Mouse (Mus musculus) C2C12 (cell line): Measurements from ENCODE around the gene Cdsn.

Experiments used
- CEBPB ChIP-seq: IDR thresholded peaks from one replicate; pipeline ENCODE4 v1.6.1; 2011; ENCODE audit warnings: low read depth, mild to moderate bottlenecking, control low read depth, moderate library complexity
- CTCF ChIP-seq: IDR thresholded peaks from one replicate; pipeline ENCODE4 v1.5.1; 2011; ENCODE audit not compliant: control insufficient read depth, insufficient read depth, insufficient read length
- FOSL1 ChIP-seq: IDR thresholded peaks from one replicate; pipeline ENCODE4 v1.8.0; 2011; ENCODE audit warnings: mild to moderate bottlenecking, low read length; ENCODE audit not compliant: poor library complexity, insufficient read depth, severe bottlenecking
- MAX ChIP-seq: IDR thresholded peaks from one replicate; pipeline ENCODE4 v1.6.1; 2011; ENCODE audit warnings: mild to moderate bottlenecking, control low read depth

- TF ChIP-seq CTCF = no peak
- TF ChIP-seq MAX = no peak
- TF ChIP-seq CEBPB = no peak
- TF ChIP-seq FOSL1 = no peak
These were observed 27.6 kb upstream of the Cdsn start for GRCm38 (mm10) chr17:35524354-35524753.
